Mouse (Mus musculus): ENCODE measurements around the gene Gm21119.
"Not testable (repeated sequence)": the region's sequence is repeated elsewhere in the genome, so short reads cannot be mapped to it uniquely, and the experiment has no call there.

Gm21119 gene

GRCm38 (mm10) chr8:20614619-20615018, at the start of gene Gm21119:
Gene Gm21119 (plus strand): TSS chr8:20614919.
- DNase-seq (ENCODE audit: low read depth, low spot score): not testable (repeated sequence)

DNA sequence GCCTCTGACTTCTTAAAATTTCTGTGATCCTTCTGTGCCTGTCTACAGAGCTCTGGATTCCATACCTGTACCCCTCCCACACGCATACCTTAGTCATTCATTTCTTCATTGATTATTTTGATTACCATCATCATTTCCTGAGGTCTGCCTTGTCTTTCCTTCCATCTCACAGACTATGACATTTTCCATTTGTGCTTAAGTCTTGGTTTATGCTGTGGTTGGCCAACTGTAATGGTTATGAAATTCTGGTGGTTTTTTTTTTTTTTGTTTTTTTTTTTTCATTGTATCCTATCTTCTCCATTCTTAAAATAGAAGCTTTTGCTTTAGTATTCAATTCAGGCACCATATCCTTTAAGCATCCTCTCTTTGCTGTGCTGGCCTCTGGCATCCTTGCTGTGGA, 48.0 kb upstream of the Gm21119 start:
- DNase-seq (ENCODE audit: low read depth, low spot score): not testable (repeated sequence)

DNA sequence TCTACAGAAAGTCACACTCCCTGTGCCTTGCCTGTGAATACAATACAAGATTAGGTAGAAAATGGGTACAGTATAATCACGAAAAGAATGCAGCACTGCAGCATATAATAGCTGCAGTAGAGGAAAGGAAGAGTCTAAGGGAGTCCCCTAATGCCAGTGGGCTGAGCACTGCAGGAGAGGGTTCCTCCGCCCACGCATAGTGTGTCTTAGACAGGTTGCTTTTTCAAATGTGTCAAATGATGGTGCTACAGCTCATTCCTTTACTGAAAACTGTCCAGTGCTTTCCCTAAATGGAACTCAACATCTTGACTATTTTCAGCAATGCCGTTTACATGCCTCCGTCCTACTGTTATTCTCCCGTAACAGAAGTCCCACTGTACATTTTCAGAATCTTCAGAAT, 33.6 kb upstream of the Gm21119 start:
- DNase-seq (ENCODE audit: low read depth, low spot score): not testable (repeated sequence)

DNA sequence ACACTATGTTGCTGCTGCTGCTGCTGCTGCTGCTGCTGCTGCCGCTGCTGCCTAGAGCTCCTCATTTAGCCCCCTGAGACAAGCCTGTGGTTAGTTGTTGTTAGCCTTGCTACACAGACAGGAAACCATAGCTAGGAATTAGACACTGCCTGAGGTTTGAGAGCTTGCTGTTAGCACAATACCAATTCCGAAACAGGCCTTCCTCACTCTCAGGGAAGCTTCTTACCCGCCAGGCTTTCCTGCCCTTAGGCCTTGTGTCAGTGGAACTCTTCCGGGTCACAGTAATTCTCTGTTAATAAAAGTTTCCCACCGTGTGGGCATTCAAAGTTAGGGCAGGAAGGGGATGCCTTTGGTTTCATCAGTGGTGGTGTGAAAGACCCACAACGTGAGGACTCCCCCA, 31.9 kb upstream of the Gm21119 start:
- not testable (repeated sequence) for DNase-seq (ENCODE audit: low read depth, low spot score)

GRCm38 (mm10) chr8:20588268-20589177, 26.2 kb upstream of the Gm21119 start:
- not testable (repeated sequence) for DNase-seq (ENCODE audit: low read depth, low spot score)

DNA sequence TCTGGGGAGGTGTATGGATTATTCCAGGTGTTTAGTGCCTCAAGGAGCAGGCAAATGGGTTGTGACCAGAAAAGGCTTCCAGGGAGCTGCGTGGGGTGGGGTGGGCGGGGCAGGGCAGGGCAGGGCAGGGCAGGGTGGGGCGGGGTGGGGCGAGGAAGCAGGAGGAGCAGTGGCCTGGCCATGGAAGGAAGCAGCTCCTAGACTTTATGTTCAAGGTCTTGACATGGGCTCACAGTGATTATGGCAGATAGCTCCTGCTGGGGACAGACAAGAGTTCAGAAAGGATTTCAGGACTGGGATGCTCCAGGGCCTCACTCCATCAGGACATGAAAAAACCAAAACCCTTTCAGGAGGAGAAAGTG, 25.6 kb upstream of the Gm21119 start:
- not testable (repeated sequence) for DNase-seq (ENCODE audit: low read depth, low spot score)

- not testable (repeated sequence) for DNase-seq (ENCODE audit: low read depth, low spot score)
These were observed 24.4 kb upstream of the Gm21119 start for GRCm38 (mm10) chr8:20590117-20590997.

DNA sequence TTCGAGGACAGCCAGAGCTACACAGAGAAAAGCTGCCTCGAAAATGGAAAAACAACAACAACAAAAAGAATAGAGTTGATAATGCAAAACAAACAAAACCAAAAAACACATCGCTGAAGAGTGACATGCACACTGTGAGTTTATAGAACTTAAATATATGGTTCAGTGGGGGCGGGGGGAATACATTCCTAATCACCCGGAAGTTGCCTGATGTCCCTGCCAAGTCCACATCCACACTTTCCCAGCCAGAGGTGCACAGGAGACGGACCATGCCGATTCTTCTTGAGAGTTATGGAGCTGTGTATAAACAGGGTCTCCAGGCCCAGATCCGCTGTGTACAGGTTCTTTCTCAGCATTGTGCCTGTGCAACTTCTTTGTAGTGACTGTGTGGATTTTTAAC, 23.7 kb upstream of the Gm21119 start:
- DNase-seq (ENCODE audit: low read depth, low spot score): not testable (repeated sequence)

DNA sequence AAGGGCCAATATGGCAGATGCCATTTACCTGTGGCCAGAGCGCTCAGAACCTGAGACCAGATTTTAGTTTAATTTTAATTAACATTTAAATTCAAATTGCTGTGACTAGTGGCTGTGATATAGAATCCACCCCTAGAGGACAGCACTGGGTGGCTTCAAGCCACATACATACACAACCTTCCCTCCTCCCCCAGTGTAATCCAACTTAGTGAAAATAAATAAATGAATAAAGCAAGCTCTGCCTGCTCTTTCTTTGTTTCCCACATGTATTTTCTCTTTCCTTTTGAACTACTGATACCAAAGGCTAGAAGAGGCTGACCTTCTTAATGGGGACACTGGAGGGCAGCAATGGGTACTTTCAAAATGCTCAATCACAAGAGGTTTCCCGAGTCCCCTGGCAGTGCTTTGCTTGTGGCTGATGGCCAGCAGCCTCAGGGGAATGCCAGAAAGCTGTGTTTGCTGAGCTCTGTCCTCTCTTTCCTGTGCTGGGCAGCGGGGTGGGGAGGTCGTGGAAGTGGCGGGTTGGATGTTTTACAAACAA, 21.9 kb upstream of the Gm21119 start:
- not testable (repeated sequence) for DNase-seq (ENCODE audit: low read depth, low spot score)

DNA sequence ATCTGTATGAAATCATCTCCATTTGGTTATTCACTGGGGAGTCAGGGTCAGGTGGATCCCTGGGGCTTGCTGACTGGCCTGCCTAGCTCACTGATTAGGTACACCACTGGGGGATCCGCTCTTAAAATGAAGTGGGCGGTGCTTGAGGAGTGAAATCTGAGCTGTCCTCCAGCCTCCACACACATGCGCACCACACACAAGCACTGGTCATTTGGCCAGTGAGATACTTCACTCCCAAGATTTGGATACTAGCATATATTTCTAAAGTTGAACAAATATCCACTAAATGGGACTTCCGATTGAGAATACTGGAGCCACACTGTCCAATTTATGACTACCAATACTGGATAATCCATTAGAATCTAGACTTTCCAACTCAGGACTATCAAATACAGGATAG, 20.9 kb upstream of the Gm21119 start:
- DNase-seq (ENCODE audit: low read depth, low spot score): not testable (repeated sequence)

GRCm38 (mm10) chr8:20596081-20596841, 18.5 kb upstream of the Gm21119 start:
- DNase-seq (ENCODE audit: low read depth, low spot score): not testable (repeated sequence)

- DNase-seq (ENCODE audit: low read depth, low spot score): not testable (repeated sequence)
These were observed 17.6 kb upstream of the Gm21119 start for GRCm38 (mm10) chr8:20596842-20597708.

DNA sequence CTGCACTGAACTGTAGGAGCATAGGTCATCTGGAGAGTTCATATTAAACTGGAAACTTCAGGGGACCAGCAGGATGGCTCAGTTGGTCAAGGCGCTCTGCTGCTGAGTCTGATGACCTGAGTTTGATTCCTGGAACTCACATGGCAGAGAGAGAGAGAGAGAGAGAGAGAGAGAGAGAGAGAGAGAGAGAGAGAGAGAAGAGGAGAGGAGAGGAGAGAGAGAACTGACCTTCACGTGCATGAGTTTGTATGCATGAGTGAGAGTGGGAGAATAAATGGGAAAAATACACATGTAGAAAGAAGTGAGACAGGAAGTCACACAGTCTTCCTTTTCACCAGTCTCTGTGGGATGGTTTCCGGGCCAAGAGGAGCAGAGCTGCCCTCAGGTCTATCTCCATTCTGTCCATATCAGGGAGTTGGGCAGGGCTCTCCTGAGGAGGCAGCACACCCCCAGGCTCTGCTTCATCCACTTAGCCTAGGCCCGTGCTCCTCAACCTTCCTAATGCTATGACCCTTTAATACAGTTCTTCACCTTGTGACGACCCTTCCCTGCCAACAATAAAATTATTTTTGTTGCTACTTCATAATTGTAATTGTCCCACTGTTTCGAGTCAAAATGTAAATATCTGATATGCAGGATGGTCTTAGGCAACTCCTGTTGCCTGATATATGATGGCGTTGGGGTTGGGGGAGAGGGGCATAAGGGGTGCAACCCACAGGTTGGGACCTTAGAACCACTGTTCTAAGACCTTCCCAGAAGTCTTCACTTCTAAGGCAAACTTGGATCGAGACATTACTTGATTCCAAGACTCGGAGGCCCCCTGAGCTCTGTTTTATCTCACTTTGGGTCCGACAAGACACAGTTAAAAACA, 16.2 kb upstream of the Gm21119 start:
- DNase-seq (ENCODE audit: low read depth, low spot score): not testable (repeated sequence)

DNA sequence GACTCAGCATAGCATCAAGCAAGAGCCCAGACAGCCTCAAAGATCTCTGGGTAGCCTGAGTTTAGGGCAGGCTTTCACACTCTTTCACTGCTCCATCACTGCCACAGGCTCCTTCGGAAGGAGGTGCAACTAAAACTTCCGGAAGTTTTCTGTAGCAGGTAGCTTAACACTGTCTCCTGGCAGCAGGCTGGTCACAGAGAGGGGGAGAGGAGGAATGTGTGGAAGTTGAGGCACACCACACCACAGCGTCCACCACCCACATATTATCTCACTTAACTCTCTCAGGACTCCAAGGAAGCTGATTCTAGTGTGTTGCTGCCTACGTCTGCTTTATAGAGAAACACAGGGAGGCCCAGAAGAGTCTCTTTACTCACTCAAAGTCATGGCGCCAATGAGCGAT, 15.4 kb upstream of the Gm21119 start:
- not testable (repeated sequence) for DNase-seq (ENCODE audit: low read depth, low spot score)

GRCm38 (mm10) chr8:20610856-20611255, 3.9 kb upstream of the Gm21119 start:
- DNase-seq (ENCODE audit: low read depth, low spot score): not testable (repeated sequence)

GRCm38 (mm10) chr8:20612721-20613120, 2.0 kb upstream of the Gm21119 start:
- DNase-seq (ENCODE audit: low read depth, low spot score): not testable (repeated sequence)

- DNase-seq (ENCODE audit: low read depth, low spot score): not testable (repeated sequence)
These were observed 16.0 kb downstream of the Gm21119 start for GRCm38 (mm10) chr8:20630766-20631165.

GRCm38 (mm10) chr8:20637931-20638330, 23.2 kb downstream of the Gm21119 start:
- not testable (repeated sequence) for DNase-seq (ENCODE audit: low read depth, low spot score)

DNA sequence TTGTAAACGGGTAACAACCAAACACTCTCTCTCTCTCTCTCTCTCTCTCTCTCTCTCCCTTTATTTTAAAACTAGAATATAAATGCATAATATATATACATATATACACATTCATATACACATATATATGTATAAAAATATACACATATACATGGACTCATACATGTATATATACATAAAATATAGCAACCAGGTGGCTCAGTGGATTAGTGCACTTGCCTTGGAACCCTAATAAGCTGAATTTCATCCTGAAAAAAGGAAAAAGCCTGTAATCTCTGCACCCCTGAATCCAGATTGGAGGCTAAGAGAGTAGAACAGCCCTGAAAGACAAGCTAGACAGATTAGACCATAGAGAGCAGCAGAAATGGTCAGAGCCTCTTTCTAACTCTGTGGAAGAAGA, 28.8 kb downstream of the Gm21119 start:
- DNase-seq (ENCODE audit: low read depth, low spot score): not testable (repeated sequence)
